In the genomic region with DNA sequence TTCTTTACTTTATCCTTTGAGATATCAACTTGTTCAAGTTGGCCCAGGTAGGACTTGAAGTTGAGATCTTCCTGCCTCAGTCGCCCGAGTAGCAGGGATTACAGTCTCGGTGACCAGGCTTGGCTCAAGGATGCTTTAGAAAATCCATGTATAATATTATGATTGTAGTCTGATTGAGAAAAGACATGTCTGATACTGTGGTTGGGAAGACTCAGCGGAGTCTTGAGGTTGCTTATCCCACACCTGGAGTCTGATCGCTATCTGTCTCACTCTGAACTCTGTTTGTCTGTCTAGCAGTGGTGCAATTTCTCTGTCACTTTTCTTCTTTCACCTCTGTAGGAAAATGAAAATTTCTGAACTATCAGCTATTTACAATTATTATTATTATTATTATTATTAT, we compare ENCODE assay signal across 22 mouse cellular contexts.
"Had no signal": no experiment of that assay in that cellular context is flagged by ENCODE, and none has a peak within 500 bp of the region (broad histone marks: within the 10 kb centered on the region; RNA-seq: fewer than 3 reads in every experiment).

No protein-coding gene starts in this region.

- H3K4me3 ChIP-seq: left cerebral cortex, adult 2 months; limb, embryonic 10.5 days; limb, embryonic 12.5 days; limb, embryonic 13.5 days; limb, embryonic 15.5 days; liver, embryonic 12.5 days; liver, embryonic 13.5 days; liver, embryonic 15.5 days; lung, embryonic 15.5 days; midbrain, embryonic 10.5 days; midbrain, embryonic 12.5 days; midbrain, embryonic 13.5 days; midbrain, embryonic 15.5 days; myocyte had no signal

- H3K36me3 ChIP-seq: limb, embryonic 10.5 days; limb, embryonic 12.5 days; limb, embryonic 13.5 days; limb, embryonic 15.5 days; liver, embryonic 12.5 days; liver, embryonic 13.5 days; liver, embryonic 15.5 days; lung, embryonic 15.5 days; midbrain, embryonic 10.5 days; midbrain, embryonic 12.5 days; midbrain, embryonic 13.5 days; midbrain, embryonic 15.5 days had no signal

- H3K4me1 ChIP-seq: limb, embryonic 10.5 days; limb, embryonic 12.5 days; limb, embryonic 13.5 days; limb, embryonic 15.5 days; liver, embryonic 12.5 days; liver, embryonic 15.5 days; lung, embryonic 15.5 days; midbrain, embryonic 10.5 days; midbrain, embryonic 12.5 days; midbrain, embryonic 13.5 days; midbrain, embryonic 15.5 days had no signal

- H3K27ac ChIP-seq: left cerebral cortex, adult 2 months; limb, embryonic 10.5 days; limb, embryonic 12.5 days; limb, embryonic 13.5 days; limb, embryonic 15.5 days; liver, embryonic 12.5 days; liver, embryonic 13.5 days; liver, embryonic 14.5 days; liver, embryonic 15.5 days; lung, embryonic 15.5 days; macrophage; midbrain, embryonic 10.5 days; midbrain, embryonic 12.5 days; midbrain, embryonic 13.5 days; midbrain, embryonic 15.5 days had no signal

- H3K27me3 ChIP-seq: limb, embryonic 12.5 days; limb, embryonic 13.5 days; limb, embryonic 15.5 days; liver, embryonic 13.5 days; lung, embryonic 15.5 days; midbrain, embryonic 12.5 days; midbrain, embryonic 13.5 days; midbrain, embryonic 15.5 days had no signal

- H3K9me3 ChIP-seq: limb, embryonic 10.5 days; limb, embryonic 15.5 days; liver, embryonic 13.5 days; liver, embryonic 15.5 days; lung, embryonic 15.5 days; midbrain, embryonic 10.5 days; midbrain, embryonic 12.5 days; midbrain, embryonic 15.5 days had no signal

- DNase-seq: left cerebral cortex, postnatal 4 days; liver, embryonic 13.5 days; lung, adult 2 months; lung, embryonic 14.5 days; lung, postnatal 10 days; lung, postnatal 14 days; midbrain, embryonic 14.5 days had no signal
